Mouse (Mus musculus): ENCODE data around the gene Josd2. TPM values are rescaled to one million over a fixed set of nuclear protein-coding genes. Genes with fewer than 3 reads are reported as not detected.

Josd2 gene
- polyA plus RNA-seq, 1 experiment from 2014 or later, result 169 TPM

DNA sequence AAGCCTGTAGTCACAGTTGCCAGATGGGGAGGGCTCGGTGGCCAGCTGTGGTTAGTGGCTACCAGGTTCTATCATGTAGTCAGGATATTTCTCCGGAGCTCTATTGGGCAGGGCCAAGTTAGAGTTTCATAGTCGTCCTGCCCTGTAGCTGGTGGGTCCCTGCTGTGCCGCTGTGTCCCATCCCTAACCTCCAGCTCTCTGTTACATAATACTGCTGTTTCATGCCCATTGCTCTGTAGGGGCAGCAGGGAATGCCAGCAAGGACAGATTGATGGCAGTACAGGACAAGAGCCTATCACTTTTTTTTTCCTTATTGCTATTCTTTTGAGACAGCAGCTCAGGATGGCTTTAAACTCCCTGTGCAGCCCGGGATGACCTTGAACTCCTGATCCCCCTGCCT is 32.0 kb upstream of the Josd2 start:
- no peaks in the 10 kb centered on the region for H3K36me3 ChIP-seq (ENCODE audit: control insufficient read depth, insufficient read depth, low read length)
- WGBS (ENCODE audit: insufficient replicate concordance), result 68% methylated on average over 5 of the region's 5 CpGs
- ATAC-seq (replicated peaks; ENCODE audit: insufficient number of reproducible peaks, low FRiP score, low TSS enrichment), result no peak

DNA sequence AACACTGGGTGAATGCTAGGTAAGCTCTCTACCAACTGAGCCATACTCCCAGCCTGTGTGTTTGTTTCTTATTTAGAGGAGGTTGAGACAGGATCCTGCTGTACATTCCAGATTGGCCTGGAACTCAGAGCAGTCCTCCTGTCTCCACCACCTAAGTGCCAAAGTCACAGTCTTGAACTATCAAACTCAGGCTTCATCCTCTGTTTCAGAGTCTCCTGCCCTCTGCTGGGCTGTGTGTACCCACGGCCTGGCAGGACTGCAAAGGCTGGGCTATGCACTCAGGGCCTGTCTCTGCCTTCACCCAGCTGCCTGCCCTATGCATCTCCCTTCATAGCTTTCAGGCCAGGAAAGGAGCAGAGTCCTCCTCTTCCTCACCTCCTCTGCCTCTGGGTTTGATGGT is 31.5 kb upstream of the Josd2 start:
- H3K4me2 ChIP-seq, result no peak overlapping the region
- no peak overlapping the region for H3K27ac ChIP-seq (ENCODE audit: low read depth, low read length)
- H3K9me3 ChIP-seq (replicated peaks; ENCODE audit: control insufficient read depth, low read length), result no peaks in the 10 kb centered on the region
- H3K4me3 ChIP-seq (ENCODE audit: low read depth, low read length), result no peak overlapping the region
- no peak overlapping the region for H3K9ac ChIP-seq (ENCODE audit: low read depth, low read length)
- H3K4me1 ChIP-seq (ENCODE audit: control insufficient read depth, insufficient read depth, low read length), result no peaks in the 10 kb centered on the region
- no peak for ATAC-seq (replicated peaks; ENCODE audit: insufficient number of reproducible peaks, low FRiP score, low TSS enrichment)
- 13% methylated on average over 1 of the region's 1 CpGs for WGBS (ENCODE audit: insufficient replicate concordance)
- no peaks in the 10 kb centered on the region for H3K36me3 ChIP-seq (ENCODE audit: control insufficient read depth, insufficient read depth, low read length)
- H3K27me3 ChIP-seq (ENCODE audit: control insufficient read depth, insufficient read depth, low read length), result peaks cover 70% of the 10 kb centered on the region

More for the DNA sequence above, 32.0 kb upstream of the Josd2 start:
- Histone ChIP-seq H3K27me3 (ENCODE audit: control insufficient read depth, insufficient read depth, low read length) (peaks cover 70% of the 10 kb centered on the region), H3K4me1 (ENCODE audit: control insufficient read depth, insufficient read depth, low read length) (no peaks in the 10 kb centered on the region), H3K4me3 (ENCODE audit: low read depth, low read length) (no peak overlapping the region), H3K9me3 (replicated peaks; ENCODE audit: control insufficient read depth, low read length) (no peaks in the 10 kb centered on the region), H3K27ac (ENCODE audit: low read depth, low read length) (no peak overlapping the region), H3K4me2 (no peak overlapping the region), H3K9ac (ENCODE audit: low read depth, low read length) (no peak overlapping the region)

DNA sequence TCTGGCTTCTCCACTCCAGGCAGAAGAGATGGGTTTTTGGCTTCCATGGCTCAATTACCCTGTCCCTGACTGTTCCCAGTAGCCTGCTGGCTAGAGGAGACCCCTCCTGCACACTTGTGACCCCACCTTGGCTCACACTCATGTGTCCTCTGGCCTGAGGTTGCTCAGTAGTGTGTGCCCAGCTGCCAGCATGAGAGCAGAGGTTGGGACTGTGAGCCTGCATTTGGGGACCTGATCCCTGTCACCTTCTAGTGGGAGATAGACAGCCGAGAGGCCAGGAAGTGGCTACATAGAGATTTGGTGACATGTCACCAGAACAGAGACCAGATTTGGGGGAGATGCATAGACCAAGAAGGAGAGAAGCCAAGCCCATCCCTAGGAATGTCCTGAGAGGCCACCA is 30.6 kb upstream of the Josd2 start:
- H3K27me3 ChIP-seq (ENCODE audit: control insufficient read depth, insufficient read depth, low read length), result peaks cover 70% of the 10 kb centered on the region
- no peaks in the 10 kb centered on the region for H3K9me3 ChIP-seq (replicated peaks; ENCODE audit: control insufficient read depth, low read length)
- WGBS (ENCODE audit: insufficient replicate concordance), result 56% methylated on average over 1 of the region's 1 CpGs
- ATAC-seq (replicated peaks; ENCODE audit: insufficient number of reproducible peaks, low FRiP score, low TSS enrichment), result no peak
- 0 out of 2 replicates have a peak, but pooled peaks cover 6% of the 10 kb centered on the region for H3K4me1 ChIP-seq (ENCODE audit: control insufficient read depth, insufficient read depth, low read length)
- H3K36me3 ChIP-seq (ENCODE audit: control insufficient read depth, insufficient read depth, low read length), result no peaks in the 10 kb centered on the region
- no peak overlapping the region for H3K4me3 ChIP-seq (ENCODE audit: low read depth, low read length)
- H3K9ac ChIP-seq (ENCODE audit: low read depth, low read length), result no peak overlapping the region
- no peak overlapping the region for H3K27ac ChIP-seq (ENCODE audit: low read depth, low read length)
- no peak overlapping the region for H3K4me2 ChIP-seq

DNA sequence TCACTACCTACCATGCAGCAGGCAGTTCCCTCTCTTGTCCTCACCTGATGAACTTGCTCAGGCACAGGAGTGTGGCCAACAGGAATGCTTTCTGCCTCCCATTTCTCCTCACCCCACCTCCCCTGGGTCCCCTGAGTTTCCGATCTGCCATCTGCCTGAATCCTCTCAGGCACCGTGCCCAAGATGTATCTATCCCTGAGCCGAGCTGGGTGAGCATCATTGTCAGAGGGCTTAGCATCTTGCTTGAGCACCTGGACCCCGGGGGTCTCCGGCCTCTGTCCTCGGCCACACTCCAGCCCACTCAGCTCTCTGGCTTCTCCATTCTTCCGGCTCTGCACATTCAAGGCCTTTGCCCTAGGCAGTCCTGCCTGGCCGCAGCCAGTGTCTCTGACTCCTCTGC is 29.8 kb upstream of the Josd2 start:
- H3K27ac ChIP-seq (ENCODE audit: low read depth, low read length), result no peak overlapping the region
- 0 out of 2 replicates have a peak, but pooled peaks cover 6% of the 10 kb centered on the region for H3K4me1 ChIP-seq (ENCODE audit: control insufficient read depth, insufficient read depth, low read length)
- peaks cover 69% of the 10 kb centered on the region for H3K27me3 ChIP-seq (ENCODE audit: control insufficient read depth, insufficient read depth, low read length)
- WGBS (ENCODE audit: insufficient replicate concordance), result 62% methylated on average over 8 of the region's 8 CpGs
- H3K4me2 ChIP-seq, result no peak overlapping the region
- no peak overlapping the region for H3K4me3 ChIP-seq (ENCODE audit: low read depth, low read length)
- ATAC-seq (replicated peaks; ENCODE audit: insufficient number of reproducible peaks, low FRiP score, low TSS enrichment), result no peak
- H3K9ac ChIP-seq (ENCODE audit: low read depth, low read length), result no peak overlapping the region
- H3K9me3 ChIP-seq (replicated peaks; ENCODE audit: control insufficient read depth, low read length), result no peaks in the 10 kb centered on the region
- H3K36me3 ChIP-seq (ENCODE audit: control insufficient read depth, insufficient read depth, low read length), result no peaks in the 10 kb centered on the region

DNA sequence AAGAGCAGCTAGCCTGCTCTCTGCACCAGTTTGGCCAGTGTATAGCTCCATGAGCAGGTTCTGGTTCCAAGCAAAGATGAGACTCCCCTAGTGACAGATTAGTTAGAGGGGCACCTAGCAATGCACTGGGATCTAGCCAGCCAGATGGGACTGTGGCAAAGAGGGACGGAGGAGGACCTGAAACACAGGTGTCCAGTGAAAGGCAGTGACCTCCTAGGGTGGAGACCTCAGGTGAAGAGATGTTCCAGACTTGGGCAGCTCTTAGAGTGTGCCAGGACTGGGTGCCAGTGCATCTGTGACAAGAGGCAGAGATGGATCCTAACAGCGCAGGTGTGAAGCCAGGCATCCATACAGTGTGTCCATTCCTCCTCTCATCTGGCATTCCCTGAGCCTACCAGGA is 28.1 kb upstream of the Josd2 start:
- no peak for ATAC-seq (replicated peaks; ENCODE audit: insufficient number of reproducible peaks, low FRiP score, low TSS enrichment)
- Histone ChIP-seq H3K9me3 (replicated peaks; ENCODE audit: control insufficient read depth, low read length) (no peaks in the 10 kb centered on the region), H3K36me3 (ENCODE audit: control insufficient read depth, insufficient read depth, low read length) (no peaks in the 10 kb centered on the region), H3K27ac (ENCODE audit: low read depth, low read length) (no peak overlapping the region), H3K9ac (ENCODE audit: low read depth, low read length) (no peak overlapping the region), H3K4me2 (no peak overlapping the region), H3K4me3 (ENCODE audit: low read depth, low read length) (no peak overlapping the region), H3K4me1 (ENCODE audit: control insufficient read depth, insufficient read depth, low read length) (peaks cover 15% of the 10 kb centered on the region), H3K27me3 (ENCODE audit: control insufficient read depth, insufficient read depth, low read length) (peaks cover 75% of the 10 kb centered on the region)
- WGBS (ENCODE audit: insufficient replicate concordance), result 60% methylated on average over 2 of the region's 2 CpGs

DNA sequence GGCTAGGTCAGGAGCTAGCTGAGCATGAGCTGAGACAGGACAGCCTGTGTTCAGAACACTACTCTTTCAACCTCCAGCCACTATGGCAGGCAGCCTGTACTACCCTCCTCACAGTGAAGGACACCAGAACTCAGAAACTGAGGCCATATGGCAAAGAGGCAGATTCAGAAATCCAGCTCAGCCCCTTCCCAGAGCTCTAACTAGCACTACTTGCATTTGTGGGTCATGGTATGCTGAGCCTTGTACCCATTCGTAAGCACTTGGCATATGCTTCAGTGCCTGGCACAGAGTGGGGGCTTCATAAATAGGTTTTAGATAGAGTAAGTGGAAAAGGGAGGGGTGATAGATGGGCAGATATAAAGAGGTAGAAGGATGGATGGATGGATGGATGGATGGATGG is 27.3 kb upstream of the Josd2 start:
- Histone ChIP-seq H3K27me3 (ENCODE audit: control insufficient read depth, insufficient read depth, low read length) (peaks cover 75% of the 10 kb centered on the region), H3K4me2 (no peak overlapping the region), H3K27ac (ENCODE audit: low read depth, low read length) (no peak overlapping the region), H3K9me3 (replicated peaks; ENCODE audit: control insufficient read depth, low read length) (no peaks in the 10 kb centered on the region), H3K36me3 (ENCODE audit: control insufficient read depth, insufficient read depth, low read length) (no peaks in the 10 kb centered on the region), H3K4me1 (ENCODE audit: control insufficient read depth, insufficient read depth, low read length) (peaks cover 23% of the 10 kb centered on the region), H3K9ac (ENCODE audit: low read depth, low read length) (no peak overlapping the region), H3K4me3 (ENCODE audit: low read depth, low read length) (no peak overlapping the region)
- WGBS (ENCODE audit: insufficient replicate concordance), result 82% methylated on average over 1 of the region's 1 CpGs
- ATAC-seq (replicated peaks; ENCODE audit: insufficient number of reproducible peaks, low FRiP score, low TSS enrichment), result no peak

DNA sequence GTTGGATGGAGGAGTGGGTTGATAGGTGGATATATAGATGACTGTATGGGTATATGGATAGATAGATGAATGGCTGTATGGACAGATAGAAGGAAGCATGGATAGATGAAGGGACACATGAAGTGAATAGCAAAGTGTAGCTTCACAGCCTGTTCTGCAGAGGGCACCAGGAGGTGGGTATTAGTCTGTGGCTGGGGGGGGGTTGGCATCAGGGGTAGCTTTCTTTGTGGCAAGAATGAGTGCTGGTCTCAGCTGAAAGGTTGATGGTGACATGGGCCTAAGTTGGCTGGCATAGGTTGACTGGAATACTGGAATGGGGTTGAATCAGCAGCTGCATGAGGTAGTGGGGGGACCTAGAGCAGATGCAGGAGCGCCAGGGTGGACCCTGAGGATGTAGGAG is 26.6 kb upstream of the Josd2 start:
- Histone ChIP-seq H3K27ac (ENCODE audit: low read depth, low read length) (no peak overlapping the region), H3K4me3 (ENCODE audit: low read depth, low read length) (no peak overlapping the region), H3K4me1 (ENCODE audit: control insufficient read depth, insufficient read depth, low read length) (peaks cover 26% of the 10 kb centered on the region), H3K27me3 (ENCODE audit: control insufficient read depth, insufficient read depth, low read length) (peaks cover 77% of the 10 kb centered on the region), H3K9me3 (replicated peaks; ENCODE audit: control insufficient read depth, low read length) (no peaks in the 10 kb centered on the region), H3K4me2 (peak overlapping the region; percentile 80; the same call in 1 of the 2 replicates), H3K36me3 (ENCODE audit: control insufficient read depth, insufficient read depth, low read length) (no peaks in the 10 kb centered on the region), H3K9ac (ENCODE audit: low read depth, low read length) (no peak overlapping the region)
- ATAC-seq (replicated peaks; ENCODE audit: insufficient number of reproducible peaks, low FRiP score, low TSS enrichment), result no peak
- WGBS (ENCODE audit: insufficient replicate concordance), result 0% methylated on average over 1 of the region's 1 CpGs

DNA sequence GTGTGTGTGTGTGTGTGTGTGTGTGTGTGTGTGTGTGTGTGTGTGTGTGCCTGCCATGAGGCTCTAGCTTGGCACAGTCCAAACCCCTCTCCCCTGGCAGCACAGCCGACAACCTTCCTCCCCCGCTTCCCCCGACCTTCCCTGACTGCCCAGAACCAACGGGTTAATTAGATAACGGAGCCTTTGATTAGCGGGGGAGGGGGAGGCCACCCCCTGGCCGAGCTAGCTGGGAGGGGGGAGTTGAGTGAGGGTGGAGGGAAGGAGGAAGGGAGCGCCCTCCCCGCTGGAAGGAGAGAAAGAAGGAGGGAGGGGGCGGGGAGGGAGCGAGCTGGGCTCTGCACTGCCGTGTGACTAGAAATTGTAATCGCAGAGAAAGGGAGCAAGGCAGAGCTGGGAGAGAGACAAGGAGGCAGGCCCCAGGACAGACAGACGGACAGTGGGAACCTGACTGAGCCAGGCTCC is 26.1 kb upstream of the Josd2 start:
- H3K4me1 ChIP-seq (ENCODE audit: control insufficient read depth, insufficient read depth, low read length), result peaks cover 26% of the 10 kb centered on the region
- H3K9ac ChIP-seq (ENCODE audit: low read depth, low read length), result peak overlapping the region; percentile 70
- no peaks in the 10 kb centered on the region for H3K36me3 ChIP-seq (ENCODE audit: control insufficient read depth, insufficient read depth, low read length)
- peak overlapping the region; percentile 44 for H3K4me3 ChIP-seq (ENCODE audit: low read depth, low read length)
- no peaks in the 10 kb centered on the region for H3K9me3 ChIP-seq (replicated peaks; ENCODE audit: control insufficient read depth, low read length)
- 2% methylated on average over 14 of the region's 14 CpGs for WGBS (ENCODE audit: insufficient replicate concordance)
- peaks cover 77% of the 10 kb centered on the region for H3K27me3 ChIP-seq (ENCODE audit: control insufficient read depth, insufficient read depth, low read length)
- H3K27ac ChIP-seq (ENCODE audit: low read depth, low read length), result peak overlapping the region; percentile 46
- no peak for ATAC-seq (replicated peaks; ENCODE audit: insufficient number of reproducible peaks, low FRiP score, low TSS enrichment)
- H3K4me2 ChIP-seq, result peak overlapping the region; percentile 80

DNA sequence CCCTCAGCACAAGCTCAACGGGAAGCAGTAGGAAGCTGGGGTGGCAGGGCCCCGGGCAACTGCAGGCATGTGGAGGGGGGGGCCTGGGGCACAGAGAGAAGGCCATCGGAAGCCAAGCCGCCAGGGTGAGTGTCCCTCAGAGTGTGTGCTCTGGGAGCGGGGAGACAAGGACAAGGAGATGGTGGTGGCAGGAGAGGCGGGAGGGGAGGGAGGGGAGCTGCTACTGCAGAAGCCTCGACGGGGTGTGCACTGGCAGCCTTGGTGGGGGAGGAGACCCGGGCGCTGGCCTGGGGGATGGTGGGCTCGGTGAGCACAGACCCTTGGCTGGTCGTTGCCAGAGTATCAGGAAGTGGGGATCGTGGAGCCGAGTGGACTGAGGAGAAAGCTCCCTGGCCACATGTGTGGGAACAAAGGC is 25.4 kb upstream of the Josd2 start:
- peaks cover 74% of the 10 kb centered on the region for H3K27me3 ChIP-seq (ENCODE audit: control insufficient read depth, insufficient read depth, low read length)

More for the DNA sequence above, 25.4 kb upstream of the Josd2 start:
- Histone ChIP-seq H3K27ac (ENCODE audit: low read depth, low read length) (peak overlapping the region; percentile 46), H3K36me3 (ENCODE audit: control insufficient read depth, insufficient read depth, low read length) (no peaks in the 10 kb centered on the region), H3K4me1 (ENCODE audit: control insufficient read depth, insufficient read depth, low read length) (peaks cover 26% of the 10 kb centered on the region), H3K4me3 (ENCODE audit: low read depth, low read length) (peak overlapping the region; percentile 44), H3K4me2 (peak overlapping the region; percentile 80), H3K9me3 (replicated peaks; ENCODE audit: control insufficient read depth, low read length) (no peaks in the 10 kb centered on the region), H3K9ac (ENCODE audit: low read depth, low read length) (peak overlapping the region; percentile 70)
- ATAC-seq (replicated peaks; ENCODE audit: insufficient number of reproducible peaks, low FRiP score, low TSS enrichment), result no peak
- 2% methylated on average over 14 of the region's 14 CpGs for WGBS (ENCODE audit: insufficient replicate concordance)

All from heart, embryonic 11.5 days (tissue).